Mouse (Mus musculus): ENCODE results near the gene Hectd4. TPM values are rescaled to one million over a fixed set of nuclear protein-coding genes. Genes with fewer than 3 reads are reported as not detected.
A peak's percentile ranks its signal among the peaks of the same experiment; 100 is the strongest.

Gene Hectd4
- total RNA-seq, 1 experiment from 2014 or later, result 40.7 TPM

GRCm38 (mm10) chr5:121254977-121255376 is 35.0 kb downstream of the Hectd4 start:
- ATAC-seq (ENCODE audit: extremely low read depth, insufficient number of reproducible peaks, low FRiP score, poor library complexity, severe bottlenecking), result no peak

GRCm38 (mm10) chr5:121261806-121262205 is 41.8 kb downstream of the Hectd4 start:
- no peak for ATAC-seq (ENCODE audit: extremely low read depth, insufficient number of reproducible peaks, low FRiP score, poor library complexity, severe bottlenecking)

- no peak for ATAC-seq (ENCODE audit: extremely low read depth, insufficient number of reproducible peaks, low FRiP score, poor library complexity, severe bottlenecking)
Measured at GRCm38 (mm10) chr5:121262415-121262814, 42.4 kb downstream of the Hectd4 start.

GRCm38 (mm10) chr5:121264593-121264992 is 44.6 kb downstream of the Hectd4 start:
- no peak for ATAC-seq (ENCODE audit: extremely low read depth, insufficient number of reproducible peaks, low FRiP score, poor library complexity, severe bottlenecking)

- 0 out of 2 replicates have a peak, but pooled peaks have one; percentile 11 for ATAC-seq (ENCODE audit: extremely low read depth, insufficient number of reproducible peaks, low FRiP score, poor library complexity, severe bottlenecking)
Measured at GRCm38 (mm10) chr5:121266741-121267382, 46.8 kb downstream of the Hectd4 start.

- no peak for ATAC-seq (ENCODE audit: extremely low read depth, insufficient number of reproducible peaks, low FRiP score, poor library complexity, severe bottlenecking)
Measured at GRCm38 (mm10) chr5:121271046-121271445, 51.0 kb downstream of the Hectd4 start.

GRCm38 (mm10) chr5:121276808-121277207 is 56.8 kb downstream of the Hectd4 start:
- ATAC-seq (ENCODE audit: extremely low read depth, insufficient number of reproducible peaks, low FRiP score, poor library complexity, severe bottlenecking), result no peak

- ATAC-seq (ENCODE audit: extremely low read depth, insufficient number of reproducible peaks, low FRiP score, poor library complexity, severe bottlenecking), result no peak
Measured at GRCm38 (mm10) chr5:121280456-121280855, 60.4 kb downstream of the Hectd4 start.

GRCm38 (mm10) chr5:121283051-121283450 is 63.0 kb downstream of the Hectd4 start:
- ATAC-seq (ENCODE audit: extremely low read depth, insufficient number of reproducible peaks, low FRiP score, poor library complexity, severe bottlenecking), result no peak

GRCm38 (mm10) chr5:121284816-121285215 is 64.8 kb downstream of the Hectd4 start:
- ATAC-seq (ENCODE audit: extremely low read depth, insufficient number of reproducible peaks, low FRiP score, poor library complexity, severe bottlenecking), result no peak

- ATAC-seq (ENCODE audit: extremely low read depth, insufficient number of reproducible peaks, low FRiP score, poor library complexity, severe bottlenecking), result no peak
Measured at GRCm38 (mm10) chr5:121287213-121287612, 67.2 kb downstream of the Hectd4 start.

GRCm38 (mm10) chr5:121290289-121290688 is 70.3 kb downstream of the Hectd4 start:
- ATAC-seq (ENCODE audit: extremely low read depth, insufficient number of reproducible peaks, low FRiP score, poor library complexity, severe bottlenecking), result no peak

- ATAC-seq (ENCODE audit: extremely low read depth, insufficient number of reproducible peaks, low FRiP score, poor library complexity, severe bottlenecking), result no peak
Measured at GRCm38 (mm10) chr5:121292309-121293165, 72.5 kb downstream of the Hectd4 start.

- ATAC-seq (ENCODE audit: extremely low read depth, insufficient number of reproducible peaks, low FRiP score, poor library complexity, severe bottlenecking), result no peak
Measured at GRCm38 (mm10) chr5:121305009-121305408, 85.0 kb downstream of the Hectd4 start.

GRCm38 (mm10) chr5:121307620-121308019 is 87.6 kb downstream of the Hectd4 start:
- no peak for ATAC-seq (ENCODE audit: extremely low read depth, insufficient number of reproducible peaks, low FRiP score, poor library complexity, severe bottlenecking)

GRCm38 (mm10) chr5:121311576-121311975 is 91.6 kb downstream of the Hectd4 start:
- ATAC-seq (ENCODE audit: extremely low read depth, insufficient number of reproducible peaks, low FRiP score, poor library complexity, severe bottlenecking), result peak; percentile 30; the same call in 1 of the 2 replicates

GRCm38 (mm10) chr5:121313764-121314474 is 93.9 kb downstream of the Hectd4 start:
- ATAC-seq (ENCODE audit: extremely low read depth, insufficient number of reproducible peaks, low FRiP score, poor library complexity, severe bottlenecking), result no peak

GRCm38 (mm10) chr5:121326079-121326805 is 106.2 kb downstream of the Hectd4 start:
- no peak for ATAC-seq (ENCODE audit: extremely low read depth, insufficient number of reproducible peaks, low FRiP score, poor library complexity, severe bottlenecking)

Data from neutrophil, adult 5-6 weeks (primary cell).